Mouse (Mus musculus): ENCODE measurements around the gene Scaf1. TPM values are rescaled to one million over a fixed set of nuclear protein-coding genes. Genes with fewer than 3 reads are reported as not detected.

Scaf1 gene
- polyA plus RNA-seq, 1 experiment from 2014 or later, result 25.1 TPM

DNA sequence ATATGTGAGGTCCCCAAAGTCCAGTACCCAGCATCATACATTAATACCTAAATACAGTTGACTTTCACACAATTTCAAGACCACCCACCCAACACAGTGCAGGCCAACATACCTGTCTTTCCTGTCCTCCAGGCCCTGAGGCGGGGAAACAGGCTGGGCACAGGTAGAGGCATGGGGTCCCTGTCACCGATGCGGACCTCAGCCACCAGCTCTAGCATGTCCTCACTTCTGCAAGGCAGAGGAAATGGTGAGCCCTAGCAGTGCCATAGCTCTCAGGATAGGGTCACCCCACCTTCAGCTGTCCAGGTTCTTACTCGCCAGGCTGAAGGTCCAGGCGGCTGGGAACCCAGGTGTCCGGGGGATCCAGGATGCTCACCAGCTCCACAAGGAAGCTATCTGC, 4.2 kb downstream of the Scaf1 start:
- H3K9me3 ChIP-seq (replicated peaks), result no peaks in the 10 kb centered on the region
- WGBS, result 93% methylated on average over 6 of the region's 6 CpGs
- no peaks in the 10 kb centered on the region for H3K27me3 ChIP-seq
- no peak overlapping the region for H3K9ac ChIP-seq
- peaks cover 13% of the 10 kb centered on the region for H3K4me1 ChIP-seq (replicated peaks)
- H3K4me3 ChIP-seq, result no peak overlapping the region
- no peak overlapping the region for H3K4me2 ChIP-seq
- H3K36me3 ChIP-seq, result peaks cover 57% of the 10 kb centered on the region
- no peak overlapping the region for H3K27ac ChIP-seq
- no peak for ATAC-seq (replicated peaks; ENCODE audit: insufficient number of reproducible peaks, insufficient read depth, low FRiP score, low read depth)

GRCm38 (mm10) chr7:45008411-45008810, 7.8 kb downstream of the Scaf1 start:
- no peaks in the 10 kb centered on the region for H3K27me3 ChIP-seq
- no peak overlapping the region for H3K4me3 ChIP-seq
- peaks cover 5% of the 10 kb centered on the region for H3K4me1 ChIP-seq (replicated peaks)
- no peak overlapping the region for H3K9ac ChIP-seq
- WGBS, result 93% methylated on average over 19 of the region's 19 CpGs
- no peaks in the 10 kb centered on the region for H3K9me3 ChIP-seq (replicated peaks)
- no peak for ATAC-seq (replicated peaks; ENCODE audit: insufficient number of reproducible peaks, insufficient read depth, low FRiP score, low read depth)
- no peak overlapping the region for H3K4me2 ChIP-seq
- H3K27ac ChIP-seq, result no peak overlapping the region
- H3K36me3 ChIP-seq, result peaks cover 91% of the 10 kb centered on the region

DNA sequence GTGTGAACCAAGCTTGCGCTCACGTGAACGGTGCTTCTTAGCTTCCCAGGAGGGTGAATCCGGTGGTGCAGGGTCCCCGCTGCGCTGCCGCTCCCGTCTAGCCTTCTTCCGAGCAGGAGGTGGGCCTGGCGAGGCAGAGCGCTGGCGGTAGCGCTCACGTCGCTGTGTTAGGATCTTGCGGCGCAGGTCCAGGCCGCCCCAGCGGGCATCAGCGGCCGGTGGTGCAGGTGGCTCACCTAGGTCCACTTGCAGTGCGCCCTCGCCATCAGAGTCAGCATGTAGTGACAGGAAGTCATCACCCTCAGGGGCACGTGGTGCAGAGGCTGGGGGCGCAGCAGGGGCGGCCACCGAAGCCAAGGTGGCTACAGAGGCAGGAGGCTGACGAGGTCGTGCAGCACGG, 8.3 kb downstream of the Scaf1 start:
- H3K4me1 ChIP-seq (replicated peaks), result peaks cover 5% of the 10 kb centered on the region
- peaks cover 93% of the 10 kb centered on the region for H3K36me3 ChIP-seq
- no peak for ATAC-seq (replicated peaks; ENCODE audit: insufficient number of reproducible peaks, insufficient read depth, low FRiP score, low read depth)
- no peaks in the 10 kb centered on the region for H3K9me3 ChIP-seq (replicated peaks)
- H3K9ac ChIP-seq, result no peak overlapping the region
- no peak overlapping the region for H3K4me2 ChIP-seq
- no peak overlapping the region for H3K27ac ChIP-seq
- no peaks in the 10 kb centered on the region for H3K27me3 ChIP-seq
- WGBS, result 91% methylated on average over 30 of the region's 30 CpGs
- H3K4me3 ChIP-seq, result no peak overlapping the region

DNA sequence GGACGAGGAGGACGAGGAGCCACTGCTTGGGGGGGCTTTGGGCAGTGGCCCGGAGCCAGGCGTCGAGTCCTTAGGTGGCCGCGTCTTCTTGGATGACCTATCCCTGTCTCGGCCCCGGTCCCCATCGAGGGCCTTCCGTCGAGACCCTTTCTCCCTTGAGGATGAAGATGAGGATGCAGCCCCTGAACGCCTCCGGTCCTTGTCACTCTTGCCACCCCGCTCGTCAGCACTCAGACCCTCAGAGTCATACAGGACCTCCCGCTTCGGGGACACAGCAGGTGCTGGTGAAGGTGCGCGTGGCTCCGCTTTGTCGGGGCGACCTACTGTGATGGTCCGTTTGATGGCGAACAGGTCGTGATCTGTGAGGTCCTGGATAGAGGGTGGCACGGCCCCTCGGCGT, 9.0 kb downstream of the Scaf1 start:
- Histone ChIP-seq H3K4me1 (replicated peaks) (peaks cover 5% of the 10 kb centered on the region), H3K4me3 (no peak overlapping the region), H3K4me2 (no peak overlapping the region), H3K27ac (no peak overlapping the region), H3K36me3 (peaks cover 94% of the 10 kb centered on the region), H3K9ac (no peak overlapping the region), H3K27me3 (no peaks in the 10 kb centered on the region), H3K9me3 (replicated peaks) (no peaks in the 10 kb centered on the region)
- no peak for ATAC-seq (replicated peaks; ENCODE audit: insufficient number of reproducible peaks, insufficient read depth, low FRiP score, low read depth)
- 95% methylated on average over 29 of the region's 29 CpGs for WGBS

DNA sequence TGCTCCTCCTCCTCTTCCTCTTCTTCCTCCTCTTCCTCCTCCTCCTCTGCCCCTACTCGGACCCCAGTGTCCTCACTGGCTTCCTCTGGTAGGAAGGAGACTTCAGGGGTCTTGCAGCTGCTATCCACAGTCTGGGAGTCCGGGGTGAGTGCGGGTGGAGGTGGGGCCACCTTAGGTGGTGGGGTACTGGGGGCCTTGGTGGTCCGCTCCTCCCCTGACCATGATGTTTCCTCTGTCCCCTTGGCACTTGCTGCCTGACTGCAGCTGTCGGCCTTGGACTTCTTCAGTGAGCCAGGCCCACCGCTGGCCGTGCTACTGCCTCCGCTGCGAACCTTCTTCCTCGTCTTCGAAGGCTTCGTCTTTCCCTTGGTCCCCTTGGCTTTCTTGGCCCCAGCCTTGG, 9.7 kb downstream of the Scaf1 start:
- H3K4me3 ChIP-seq, result no peak overlapping the region
- H3K27ac ChIP-seq, result no peak overlapping the region
- no peaks in the 10 kb centered on the region for H3K27me3 ChIP-seq
- no peak overlapping the region for H3K9ac ChIP-seq
- H3K36me3 ChIP-seq, result peaks cover 94% of the 10 kb centered on the region
- WGBS, result 93% methylated on average over 12 of the region's 12 CpGs
- no peaks in the 10 kb centered on the region for H3K9me3 ChIP-seq (replicated peaks)
- H3K4me2 ChIP-seq, result no peak overlapping the region
- peaks cover 10% of the 10 kb centered on the region for H3K4me1 ChIP-seq (replicated peaks)
- no peak for ATAC-seq (replicated peaks; ENCODE audit: insufficient number of reproducible peaks, insufficient read depth, low FRiP score, low read depth)

GRCm38 (mm10) chr7:45005321-45005992, 10.7 kb downstream of the Scaf1 start:
- Histone ChIP-seq H3K27me3 (no peaks in the 10 kb centered on the region), H3K4me3 (no peak overlapping the region), H3K4me1 (replicated peaks) (peaks cover 19% of the 10 kb centered on the region), H3K9me3 (replicated peaks) (no peaks in the 10 kb centered on the region), H3K9ac (no peak overlapping the region), H3K4me2 (no peak overlapping the region), H3K36me3 (peaks cover 97% of the 10 kb centered on the region), H3K27ac (no peak overlapping the region)
- ATAC-seq (replicated peaks; ENCODE audit: insufficient number of reproducible peaks, insufficient read depth, low FRiP score, low read depth), result no peak
- WGBS, result 78% methylated on average over 6 of the region's 6 CpGs

DNA sequence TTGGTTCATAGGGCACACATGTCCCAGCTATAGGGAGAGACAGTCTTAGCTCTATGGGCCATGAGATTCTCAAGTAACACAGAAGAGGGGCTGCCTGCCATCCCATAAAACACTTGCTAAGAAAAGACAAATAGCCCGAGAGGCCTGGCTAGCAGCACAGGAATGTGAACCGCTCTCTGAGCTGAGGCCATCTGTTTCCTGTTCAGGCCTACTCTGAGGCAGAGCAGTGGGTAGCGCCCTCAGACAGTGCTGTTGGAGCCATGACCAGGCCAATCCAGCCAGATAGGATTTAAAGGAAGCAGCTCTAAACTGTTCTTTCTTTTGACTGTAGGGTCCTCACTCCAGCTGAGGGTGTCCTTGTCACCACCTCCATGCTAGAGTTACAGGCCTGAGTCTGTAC, 11.6 kb downstream of the Scaf1 start:
- H3K4me2 ChIP-seq, result no peak overlapping the region
- no peaks in the 10 kb centered on the region for H3K9me3 ChIP-seq (replicated peaks)
- no peak for ATAC-seq (replicated peaks; ENCODE audit: insufficient number of reproducible peaks, insufficient read depth, low FRiP score, low read depth)
- H3K27me3 ChIP-seq, result no peaks in the 10 kb centered on the region
- no peak overlapping the region for H3K9ac ChIP-seq
- peak overlapping the region; percentile 37; the same call in 1 of the 2 replicates for H3K27ac ChIP-seq
- no peak overlapping the region for H3K4me3 ChIP-seq
- H3K36me3 ChIP-seq, result peaks cover 91% of the 10 kb centered on the region
- H3K4me1 ChIP-seq (replicated peaks), result peaks cover 27% of the 10 kb centered on the region
- 62% methylated on average over 3 of the region's 3 CpGs for WGBS

DNA sequence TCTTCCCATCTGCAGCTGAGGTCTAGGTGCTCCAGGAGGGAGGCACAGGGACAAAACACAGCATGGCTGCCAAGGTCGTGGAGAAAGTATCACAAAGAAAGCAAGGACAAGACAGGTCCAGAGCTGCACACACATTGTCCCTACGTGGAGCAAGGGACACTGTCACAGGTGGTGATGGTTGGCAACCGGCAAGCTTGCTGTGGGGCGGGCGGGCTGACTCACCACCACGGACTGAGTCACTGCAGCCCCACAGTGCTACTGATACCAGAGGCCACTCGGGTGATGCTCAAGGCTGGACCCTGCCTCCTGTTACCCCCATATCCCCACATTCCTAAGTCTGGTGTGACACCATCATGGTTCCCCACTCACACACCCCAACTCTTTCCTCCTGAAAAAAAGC, 13.7 kb downstream of the Scaf1 start:
- no peak overlapping the region for H3K4me3 ChIP-seq
- no peaks in the 10 kb centered on the region for H3K9me3 ChIP-seq (replicated peaks)
- no peaks in the 10 kb centered on the region for H3K27me3 ChIP-seq
- H3K27ac ChIP-seq, result no peak overlapping the region
- H3K4me1 ChIP-seq (replicated peaks), result peaks cover 42% of the 10 kb centered on the region
- H3K36me3 ChIP-seq, result peaks cover 70% of the 10 kb centered on the region
- H3K9ac ChIP-seq, result no peak overlapping the region
- no peak overlapping the region for H3K4me2 ChIP-seq
- WGBS, result 77% methylated on average over 7 of the region's 7 CpGs
- ATAC-seq (replicated peaks; ENCODE audit: insufficient number of reproducible peaks, insufficient read depth, low FRiP score, low read depth), result no peak

- H3K4me3 ChIP-seq, result no peak overlapping the region
- no peak overlapping the region for H3K27ac ChIP-seq
- no peak overlapping the region for H3K4me2 ChIP-seq
- peaks cover 52% of the 10 kb centered on the region for H3K36me3 ChIP-seq
- H3K4me1 ChIP-seq (replicated peaks), result peaks cover 52% of the 10 kb centered on the region
- H3K27me3 ChIP-seq, result no peaks in the 10 kb centered on the region
- H3K9me3 ChIP-seq (replicated peaks), result no peaks in the 10 kb centered on the region
- 76% methylated on average over 21 of the region's 21 CpGs for WGBS
- no peak for ATAC-seq (replicated peaks; ENCODE audit: insufficient number of reproducible peaks, insufficient read depth, low FRiP score, low read depth)
- no peak overlapping the region for H3K9ac ChIP-seq
Measured at GRCm38 (mm10) chr7:45000539-45001114, 15.5 kb downstream of the Scaf1 start.

- no peaks in the 10 kb centered on the region for H3K9me3 ChIP-seq (replicated peaks)
- WGBS, result 42% methylated on average over 11 of the region's 11 CpGs
- H3K27ac ChIP-seq, result peak overlapping the region; percentile 45; the same call in 1 of the 2 replicates
- H3K4me3 ChIP-seq, result no peak overlapping the region
- H3K4me2 ChIP-seq, result peak overlapping the region; percentile 91
- no peak overlapping the region for H3K9ac ChIP-seq
- no peak for ATAC-seq (replicated peaks; ENCODE audit: insufficient number of reproducible peaks, insufficient read depth, low FRiP score, low read depth)
- no peaks in the 10 kb centered on the region for H3K27me3 ChIP-seq
- peaks cover 50% of the 10 kb centered on the region for H3K36me3 ChIP-seq
- H3K4me1 ChIP-seq (replicated peaks), result peaks cover 48% of the 10 kb centered on the region
Measured at GRCm38 (mm10) chr7:44999753-45000152, 16.4 kb downstream of the Scaf1 start.

DNA sequence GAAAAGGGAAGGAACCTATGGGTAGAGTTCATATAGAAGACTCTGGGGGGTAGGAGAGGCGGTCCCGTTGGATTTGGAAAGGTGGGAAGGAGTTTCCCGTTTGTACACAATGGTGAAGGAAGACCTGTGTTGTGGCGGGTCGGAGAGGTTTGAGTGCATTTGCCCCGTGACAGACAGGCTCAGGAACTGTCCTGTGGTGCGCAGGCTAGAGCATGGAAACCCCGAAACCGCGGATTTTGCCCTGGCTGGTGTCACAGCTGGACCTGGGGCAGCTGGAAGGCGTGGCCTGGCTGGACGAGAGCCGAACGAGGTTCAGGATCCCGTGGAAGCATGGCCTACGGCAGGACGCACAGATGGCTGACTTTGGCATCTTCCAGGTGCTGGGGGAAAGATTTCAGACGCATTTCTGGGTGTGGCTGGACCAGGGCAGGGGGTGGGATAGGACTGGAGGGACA, 17.6 kb downstream of the Scaf1 start, which contains the start of gene Bcl2l12:
Bcl2l12 (minus strand) TSS at position 212 of the 455 bp plus-strand sequence.
- Histone ChIP-seq H3K9me3 (replicated peaks) (no peaks in the 10 kb centered on the region), H3K4me3 (peak within 1 kb of the TSS; percentile 76), H3K27me3 (no peaks in the 10 kb centered on the region), H3K36me3 (peaks cover 46% of the 10 kb centered on the region), H3K4me1 (replicated peaks) (peaks cover 48% of the 10 kb centered on the region), H3K9ac (peak within 1 kb of the TSS; percentile 79), H3K4me2 (peak within 1 kb of the TSS; percentile 91), H3K27ac (peak within 1 kb of the TSS; percentile 90)
- ATAC-seq (replicated peaks; ENCODE audit: insufficient number of reproducible peaks, insufficient read depth, low FRiP score, low read depth), result no peak
- 2% methylated on average over 18 of the region's 18 CpGs for WGBS
